Mouse (Mus musculus): ENCODE measurements at regions not wholly inside any gene's neighbourhood (a gene's known extent, or its start where the extent isn't known, plus 50 kb on each side); places are given as distances from the start of the nearest gene placed in this dataset.

- TF ChIP-seq POLR2A (IDR thresholded peaks at IDR 0.05; ENCODE audit: borderline replicate concordance, extremely low read depth, insufficient read depth, insufficient read length, poor library complexity, severe bottlenecking) (no peak), CTCF (IDR thresholded peaks at IDR 0.05; ENCODE audit: borderline replicate concordance, extremely low read depth, insufficient read depth, insufficient read length) (no peak)
- DNase-seq (ENCODE audit: low read depth): peak; percentile 30
Observed at GRCm38 (mm10) chr6:81323690-81324089, 599.8 kb upstream of the Gcfc2 start.

- TF ChIP-seq CTCF (IDR thresholded peaks at IDR 0.05; ENCODE audit: borderline replicate concordance, extremely low read depth, insufficient read depth, insufficient read length): no peak
- TF ChIP-seq POLR2A (IDR thresholded peaks at IDR 0.05; ENCODE audit: borderline replicate concordance, extremely low read depth, insufficient read depth, insufficient read length, poor library complexity, severe bottlenecking): no peak
- peak; percentile 43 for DNase-seq (ENCODE audit: low read depth)
Observed at GRCm38 (mm10) chr6:81363969-81364529, 559.4 kb upstream of the Gcfc2 start.

- TF ChIP-seq CTCF (IDR thresholded peaks at IDR 0.05; ENCODE audit: borderline replicate concordance, extremely low read depth, insufficient read depth, insufficient read length): no peak
- no peak for TF ChIP-seq POLR2A (IDR thresholded peaks at IDR 0.05; ENCODE audit: borderline replicate concordance, extremely low read depth, insufficient read depth, insufficient read length, poor library complexity, severe bottlenecking)
- DNase-seq (ENCODE audit: low read depth): peak; percentile 64
Observed at GRCm38 (mm10) chr6:81388484-81388883, 535.0 kb upstream of the Gcfc2 start.

GRCm38 (mm10) chr6:81403122-81403521 lies 520.3 kb upstream of the Gcfc2 start:
- TF ChIP-seq POLR2A (IDR thresholded peaks at IDR 0.05; ENCODE audit: borderline replicate concordance, extremely low read depth, insufficient read depth, insufficient read length, poor library complexity, severe bottlenecking): no peak
- TF ChIP-seq CTCF (IDR thresholded peaks at IDR 0.05; ENCODE audit: borderline replicate concordance, extremely low read depth, insufficient read depth, insufficient read length): no peak
- peak; percentile 40 for DNase-seq (ENCODE audit: low read depth)

GRCm38 (mm10) chr6:81413611-81414010 lies 509.9 kb upstream of the Gcfc2 start:
- TF ChIP-seq CTCF (IDR thresholded peaks at IDR 0.05; ENCODE audit: borderline replicate concordance, extremely low read depth, insufficient read depth, insufficient read length) (no peak), POLR2A (IDR thresholded peaks at IDR 0.05; ENCODE audit: borderline replicate concordance, extremely low read depth, insufficient read depth, insufficient read length, poor library complexity, severe bottlenecking) (no peak)
- peak; percentile 18 for DNase-seq (ENCODE audit: low read depth)

GRCm38 (mm10) chr6:81434745-81435144 lies 488.7 kb upstream of the Gcfc2 start:
- TF ChIP-seq CTCF (IDR thresholded peaks at IDR 0.05; ENCODE audit: borderline replicate concordance, extremely low read depth, insufficient read depth, insufficient read length): no peak
- no peak for TF ChIP-seq POLR2A (IDR thresholded peaks at IDR 0.05; ENCODE audit: borderline replicate concordance, extremely low read depth, insufficient read depth, insufficient read length, poor library complexity, severe bottlenecking)
- DNase-seq (ENCODE audit: low read depth): no peak

- no peak for DNase-seq (ENCODE audit: low read depth)
- no peak for TF ChIP-seq POLR2A (IDR thresholded peaks at IDR 0.05; ENCODE audit: borderline replicate concordance, extremely low read depth, insufficient read depth, insufficient read length, poor library complexity, severe bottlenecking)
- no peak for TF ChIP-seq CTCF (IDR thresholded peaks at IDR 0.05; ENCODE audit: borderline replicate concordance, extremely low read depth, insufficient read depth, insufficient read length)
Observed at GRCm38 (mm10) chr6:81438951-81439722, 484.3 kb upstream of the Gcfc2 start.

- TF ChIP-seq CTCF (IDR thresholded peaks at IDR 0.05; ENCODE audit: borderline replicate concordance, extremely low read depth, insufficient read depth, insufficient read length): no peak
- no peak for TF ChIP-seq POLR2A (IDR thresholded peaks at IDR 0.05; ENCODE audit: borderline replicate concordance, extremely low read depth, insufficient read depth, insufficient read length, poor library complexity, severe bottlenecking)
- DNase-seq (ENCODE audit: low read depth): no peak
Observed at GRCm38 (mm10) chr6:81441396-81441795, 482.1 kb upstream of the Gcfc2 start.

- TF ChIP-seq POLR2A (IDR thresholded peaks at IDR 0.05; ENCODE audit: borderline replicate concordance, extremely low read depth, insufficient read depth, insufficient read length, poor library complexity, severe bottlenecking): no peak
- no peak for TF ChIP-seq CTCF (IDR thresholded peaks at IDR 0.05; ENCODE audit: borderline replicate concordance, extremely low read depth, insufficient read depth, insufficient read length)
- no peak for DNase-seq (ENCODE audit: low read depth)
Observed at GRCm38 (mm10) chr6:81446019-81446800, 477.3 kb upstream of the Gcfc2 start.

GRCm38 (mm10) chr6:81447701-81448100 lies 475.8 kb upstream of the Gcfc2 start:
- no peak for DNase-seq (ENCODE audit: low read depth)
- TF ChIP-seq POLR2A (IDR thresholded peaks at IDR 0.05; ENCODE audit: borderline replicate concordance, extremely low read depth, insufficient read depth, insufficient read length, poor library complexity, severe bottlenecking) (no peak), CTCF (IDR thresholded peaks at IDR 0.05; ENCODE audit: borderline replicate concordance, extremely low read depth, insufficient read depth, insufficient read length) (no peak)

- DNase-seq (ENCODE audit: low read depth): peak; percentile 18
- TF ChIP-seq POLR2A (IDR thresholded peaks at IDR 0.05; ENCODE audit: borderline replicate concordance, extremely low read depth, insufficient read depth, insufficient read length, poor library complexity, severe bottlenecking): no peak
- TF ChIP-seq CTCF (IDR thresholded peaks at IDR 0.05; ENCODE audit: borderline replicate concordance, extremely low read depth, insufficient read depth, insufficient read length): no peak
Observed at GRCm38 (mm10) chr6:81448366-81448765, 475.1 kb upstream of the Gcfc2 start.
